Mouse (Mus musculus) adrenal gland (tissue): ENCODE data around the gene Olfr1436.
"Not testable (repeated sequence)": the region's sequence is repeated elsewhere in the genome, so short reads cannot be mapped to it uniquely, and the experiment has no call there.

Experiments used
- intact Hi-C: fragments of 180-260 bp; cut with DNase I; formaldehyde crosslinking; loops from one replicate; pipeline ENCODE4 v1.15.1; 2025
- long read RNA-seq, 2 experiments: library from polyadenylated mRNA; unstranded; transcript quantifications; one replicate each; pipeline ENCODE4 v2.0.0; 2020; ENCODE audit warnings: borderline replicate concordance in 1 of 2; ENCODE audit not compliant: insufficient replicate concordance in 1 of 2

Olfr1436 gene
- long read RNA-seq, experiment 1: 0 reads
- long read RNA-seq, experiment 2: 0 reads

- intact Hi-C loops: not testable (repeated sequence)
Measured at GRCm38 (mm10) chr19:12299030-12299429, at the start of gene Olfr1436. TSS of gene Olfr1436 (minus strand) at chr19:12299130.

GRCm38 (mm10) chr19:12335810-12336209, 36.9 kb upstream of the Olfr1436 start, which contains the start of gene Olfr1438-ps1:
TSS of gene Olfr1438-ps1 (minus strand) at chr19:12335910.
- intact Hi-C loops: no loop called here

- intact Hi-C loops: no loop called here
Measured at GRCm38 (mm10) chr19:12325001-12325400, 26.1 kb upstream of the Olfr1436 start, which contains the start of gene Olfr1437. TSS of gene Olfr1437 (minus strand) at chr19:12325101.

- intact Hi-C loops: no loop called here
Measured at GRCm38 (mm10) chr19:12292979-12293378, 6.0 kb downstream of the Olfr1436 start.

- intact Hi-C loops: no loop called here
Measured at GRCm38 (mm10) chr19:12279554-12279953, 19.4 kb downstream of the Olfr1436 start, which contains the start of gene Olfr1434. TSS of gene Olfr1434 (plus strand) at chr19:12279854.

- intact Hi-C loops: no loop called here
Measured at GRCm38 (mm10) chr19:12260732-12261131, 38.2 kb downstream of the Olfr1436 start, which contains the start of gene Olfr235. TSS of gene Olfr235 (plus strand) at chr19:12261032.
